Mouse (Mus musculus) stomach, embryonic 15.5 days (tissue): Measurements from ENCODE around the gene Stx2. TPM values are rescaled to one million over a fixed set of nuclear protein-coding genes. Genes with fewer than 3 reads are reported as not detected.

Experiments used
- ATAC-seq: fragments of 200-750 bp; cut with Nextera tagmentation; 2 replicates; pipeline ENCODE4 v1.8.0; 2017; ENCODE audit warnings: low read depth, moderate number of reproducible peaks, moderate TSS enrichment; ENCODE audit not compliant: insufficient read depth, low FRiP score
- H3K27ac ChIP-seq: fragments of 300-500 bp; sonication (generic); 2 replicates; pipeline ENCODE4 v1.5.1; 2015; ENCODE audit warnings: mild to moderate bottlenecking, inconsistent platforms
- H3K27me3 ChIP-seq: fragments of 300-500 bp; sonication (generic); replicated peaks from 2 replicates; pipeline ENCODE4 v1.6.1; 2015; ENCODE audit warnings: inconsistent platforms
- H3K36me3 ChIP-seq: fragments of 300-500 bp; sonication (generic); 2 replicates; pipeline ENCODE4 v1.6.1; 2015; ENCODE audit warnings: inconsistent platforms
- H3K4me1 ChIP-seq: fragments of 300-500 bp; sonication (generic); 2 replicates; pipeline ENCODE4 v1.6.1; 2015; ENCODE audit warnings: inconsistent platforms
- H3K4me2 ChIP-seq: fragments of 300-500 bp; sonication (generic); 2 replicates; pipeline ENCODE4 v1.6.1; 2015; ENCODE audit warnings: mild to moderate bottlenecking, inconsistent platforms
- H3K4me3 ChIP-seq: fragments of 300-500 bp; sonication (generic); replicated peaks from 2 replicates; pipeline ENCODE4 v1.5.1; 2015; ENCODE audit warnings: inconsistent platforms
- H3K9ac ChIP-seq: fragments of 300-500 bp; sonication (generic); 2 replicates; pipeline ENCODE4 v1.6.1; 2015; ENCODE audit warnings: inconsistent platforms
- H3K9me3 ChIP-seq: fragments of 300-500 bp; sonication (generic); 2 replicates; pipeline ENCODE4 v1.6.1; 2016; ENCODE audit warnings: inconsistent platforms
- WGBS: fragments of 180-500 bp; shearing (Covaris S2); methylation state at CpG from one replicate; pipeline ENCODE4 v1.1.7; 2015; 5-methylcytosine and 5-hydroxymethylcytosine counted together
- polyA plus RNA-seq: library from polyadenylated mRNA; unstranded; fragments of >200 nt; fragmentation: Nextera tagmentation; extraction: Ambion mirVana; gene quantifications from 2 replicates; pipeline ENCODE4 v1.2.1, GENCODE M21; 2015

Gene Stx2
- 26.3 and 34.6 TPM in 2 replicates for polyA plus RNA-seq

- Histone ChIP-seq H3K9ac (peak within 1 kb of the TSS; percentile 67), H3K9me3 (no peaks in the 10 kb centered on the region), H3K27ac (no peak within 1 kb of the TSS), H3K4me1 (peaks cover 21% of the 10 kb centered on the region), H3K4me2 (peak within 1 kb of the TSS; percentile 87), H3K27me3 (no peaks in the 10 kb centered on the region), H3K36me3 (no peaks in the 10 kb centered on the region), H3K4me3 (peak within 1 kb of the TSS; percentile 63)
- peak; percentile 92 for ATAC-seq
- WGBS: under 1% methylated on average over 37 of the region's 39 CpGs
Measured at GRCm38 (mm10) chr5:129008412-129008826, at the start of gene Stx2. Stx2 (minus strand) TSS chr5:129008574.

DNA sequence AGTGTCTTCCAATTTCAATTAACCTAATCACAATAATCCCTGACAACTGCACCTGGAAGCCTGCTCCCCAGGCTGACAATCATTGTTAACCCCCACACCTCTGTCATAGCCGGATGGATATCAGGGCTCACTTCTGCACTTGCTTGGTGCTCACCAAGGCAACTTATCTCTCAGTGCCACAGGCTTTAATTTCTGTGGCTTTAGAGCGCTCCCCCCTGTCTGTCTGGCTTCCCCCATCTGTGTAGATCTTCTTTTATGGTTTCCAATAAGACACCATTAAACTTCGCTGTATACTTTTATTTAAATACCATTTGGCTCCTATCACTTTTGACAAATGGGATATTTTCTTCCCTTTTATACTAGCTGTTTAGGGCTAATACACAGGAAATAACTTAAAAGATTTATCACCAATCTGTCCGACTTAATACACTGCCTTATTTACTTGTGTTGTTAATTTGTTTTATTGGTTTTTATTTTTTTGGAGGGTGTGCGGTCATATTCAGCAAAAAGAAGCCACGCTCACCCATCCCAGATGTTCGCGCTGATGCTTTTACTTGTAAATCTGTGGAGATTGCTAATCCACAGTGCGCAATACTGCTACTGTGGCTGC is 46.4 kb upstream of the Stx2 start:
- Histone ChIP-seq H3K4me3 (no peak overlapping the region), H3K27me3 (no peaks in the 10 kb centered on the region; the same call in 1 of the 2 replicates), H3K4me2 (no peak overlapping the region), H3K27ac (no peak overlapping the region), H3K36me3 (no peaks in the 10 kb centered on the region), H3K4me1 (no peaks in the 10 kb centered on the region), H3K9ac (no peak overlapping the region), H3K9me3 (no peaks in the 10 kb centered on the region)
- WGBS: 71% methylated on average over 9 of the region's 9 CpGs
- no peak for ATAC-seq

- H3K4me3 ChIP-seq: no peak overlapping the region
- H3K27ac ChIP-seq: no peak overlapping the region
Measured at GRCm38 (mm10) chr5:129052636-129053355, 44.4 kb upstream of the Stx2 start.

DNA sequence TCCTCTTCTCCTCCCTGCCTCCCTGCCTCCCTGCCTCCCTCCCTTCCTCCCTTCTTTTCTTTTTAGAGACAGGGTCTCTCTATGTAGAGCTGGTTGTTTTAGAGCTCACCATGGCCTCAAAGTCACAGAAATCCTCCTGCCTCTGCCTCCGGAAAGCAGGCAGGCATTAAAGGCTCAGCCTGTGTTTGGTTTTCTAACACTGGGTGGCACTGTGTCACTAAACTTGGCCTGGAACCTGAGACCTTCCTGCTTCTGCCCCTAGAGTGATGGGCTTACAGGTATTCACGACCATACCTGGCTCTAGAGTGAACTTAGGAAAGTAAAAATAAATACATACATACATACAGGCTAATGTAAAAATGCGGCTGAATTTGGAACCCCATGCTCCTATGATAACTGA is 43.5 kb upstream of the Stx2 start:
- no peak overlapping the region for H3K27ac ChIP-seq
- no peak overlapping the region for H3K4me3 ChIP-seq
- no peaks in the 10 kb centered on the region for H3K9me3 ChIP-seq
- no peaks in the 10 kb centered on the region; the same call in 1 of the 2 replicates for H3K27me3 ChIP-seq
- no peak overlapping the region for H3K9ac ChIP-seq
- 81% methylated on average over 3 of the region's 3 CpGs for WGBS
- no peaks in the 10 kb centered on the region for H3K36me3 ChIP-seq
- H3K4me2 ChIP-seq: no peak overlapping the region
- ATAC-seq: no peak
- H3K4me1 ChIP-seq: no peaks in the 10 kb centered on the region

More at GRCm38 (mm10) chr5:129052636-129053355, 44.4 kb upstream of the Stx2 start:
- ATAC-seq: no peak
- no peaks in the 10 kb centered on the region for H3K4me1 ChIP-seq
- H3K36me3 ChIP-seq: no peaks in the 10 kb centered on the region
- no peak overlapping the region for H3K9ac ChIP-seq
- WGBS: 43% methylated on average over 20 of the region's 20 CpGs
- no peak overlapping the region for H3K4me2 ChIP-seq
- no peaks in the 10 kb centered on the region; the same call in 1 of the 2 replicates for H3K27me3 ChIP-seq
- H3K9me3 ChIP-seq: no peaks in the 10 kb centered on the region

DNA sequence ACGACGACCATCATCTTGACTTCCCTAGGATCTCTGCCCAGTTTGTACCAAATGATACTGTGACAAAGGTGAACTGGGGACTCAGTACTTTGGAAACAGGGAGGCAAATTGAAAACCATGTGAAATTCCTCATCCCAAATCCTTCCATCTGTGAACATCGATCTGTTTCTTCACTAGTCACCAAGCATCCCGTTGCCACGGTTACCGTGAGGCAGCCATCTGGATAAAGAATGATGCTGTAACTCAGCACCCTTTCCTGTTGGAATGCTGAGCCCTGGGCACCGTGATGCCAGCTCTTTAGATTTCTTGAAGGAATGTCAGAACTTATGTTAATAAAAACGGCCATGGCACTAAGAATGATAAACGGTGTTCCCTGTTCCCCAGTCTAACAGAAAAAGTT is 41.0 kb upstream of the Stx2 start:
- Histone ChIP-seq H3K9me3 (no peaks in the 10 kb centered on the region), H3K36me3 (no peaks in the 10 kb centered on the region), H3K4me3 (no peak overlapping the region), H3K4me1 (no peaks in the 10 kb centered on the region), H3K9ac (no peak overlapping the region), H3K27me3 (no peaks in the 10 kb centered on the region), H3K27ac (no peak overlapping the region), H3K4me2 (no peak overlapping the region)
- 78% methylated on average over 9 of the region's 9 CpGs for WGBS
- ATAC-seq: no peak

GRCm38 (mm10) chr5:129045641-129046580 is 37.5 kb upstream of the Stx2 start:
- no peak overlapping the region for H3K27ac ChIP-seq
- 57% methylated on average over 26 of the region's 26 CpGs for WGBS
- H3K9ac ChIP-seq: no peak overlapping the region
- H3K36me3 ChIP-seq: no peaks in the 10 kb centered on the region
- H3K9me3 ChIP-seq: no peaks in the 10 kb centered on the region
- H3K4me2 ChIP-seq: no peak overlapping the region
- H3K4me3 ChIP-seq: no peak overlapping the region
- no peak for ATAC-seq
- H3K27me3 ChIP-seq: no peaks in the 10 kb centered on the region
- no peaks in the 10 kb centered on the region for H3K4me1 ChIP-seq

- 76% methylated on average over 7 of the region's 7 CpGs for WGBS
- Histone ChIP-seq H3K4me1 (no peaks in the 10 kb centered on the region), H3K9me3 (no peaks in the 10 kb centered on the region), H3K27ac (no peak overlapping the region), H3K4me3 (no peak overlapping the region), H3K27me3 (no peaks in the 10 kb centered on the region), H3K4me2 (no peak overlapping the region), H3K36me3 (no peaks in the 10 kb centered on the region), H3K9ac (no peak overlapping the region)
- no peak for ATAC-seq
Measured at GRCm38 (mm10) chr5:129037739-129038138, 29.4 kb upstream of the Stx2 start.

DNA sequence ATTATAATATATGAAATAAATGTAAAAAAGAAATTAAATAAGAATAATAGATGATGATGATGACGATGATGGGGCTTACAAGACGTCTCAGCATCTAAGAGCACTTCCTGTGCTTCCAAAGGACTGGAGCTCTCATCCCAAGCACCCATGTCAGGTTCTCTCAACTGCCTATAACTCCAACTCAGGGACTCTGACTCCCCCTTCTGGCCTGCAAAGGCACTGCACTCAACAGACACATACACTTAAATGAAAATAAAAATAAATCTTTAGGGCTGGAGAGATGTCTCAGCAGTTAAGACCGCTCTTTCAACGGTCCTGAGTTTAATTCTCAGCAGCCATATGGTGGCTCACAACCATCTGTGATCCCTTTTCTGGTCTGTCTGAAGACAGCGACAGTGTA is 28.3 kb upstream of the Stx2 start:
- H3K27me3 ChIP-seq: no peaks in the 10 kb centered on the region
- no peaks in the 10 kb centered on the region for H3K9me3 ChIP-seq
- no peaks in the 10 kb centered on the region for H3K4me1 ChIP-seq
- H3K9ac ChIP-seq: no peak overlapping the region
- no peak overlapping the region for H3K27ac ChIP-seq
- 86% methylated on average over 5 of the region's 5 CpGs for whole genome bisulfite sequencing
- H3K4me2 ChIP-seq: no peak overlapping the region
- H3K4me3 ChIP-seq: no peak overlapping the region
- H3K36me3 ChIP-seq: no peaks in the 10 kb centered on the region
- no peak for ATAC-seq

- no peaks in the 10 kb centered on the region for H3K4me1 ChIP-seq
- 68% methylated on average over 5 of the region's 5 CpGs for WGBS
- H3K9ac ChIP-seq: no peak overlapping the region
- 0 out of 2 replicates have a peak, but pooled peaks cover 8% of the 10 kb centered on the region for H3K36me3 ChIP-seq
- ATAC-seq: no peak
- H3K27me3 ChIP-seq: no peaks in the 10 kb centered on the region
- no peak overlapping the region for H3K4me3 ChIP-seq
- no peak overlapping the region for H3K27ac ChIP-seq
- H3K9me3 ChIP-seq: no peaks in the 10 kb centered on the region
- no peak overlapping the region for H3K4me2 ChIP-seq
Measured at GRCm38 (mm10) chr5:129029131-129029723, 20.9 kb upstream of the Stx2 start.

- Histone ChIP-seq H3K9ac (no peak overlapping the region), H3K36me3 (peaks cover 12% of the 10 kb centered on the region; the same call in 1 of the 2 replicates), H3K9me3 (no peaks in the 10 kb centered on the region), H3K4me2 (no peak overlapping the region), H3K27ac (no peak overlapping the region), H3K4me1 (0 out of 2 replicates have a peak, but pooled peaks cover 2% of the 10 kb centered on the region), H3K4me3 (no peak overlapping the region), H3K27me3 (no peaks in the 10 kb centered on the region)
- ATAC-seq: no peak
- 69% methylated on average over 1 of the region's 1 CpGs for WGBS
Measured at GRCm38 (mm10) chr5:129026637-129027036, 18.3 kb upstream of the Stx2 start.

DNA sequence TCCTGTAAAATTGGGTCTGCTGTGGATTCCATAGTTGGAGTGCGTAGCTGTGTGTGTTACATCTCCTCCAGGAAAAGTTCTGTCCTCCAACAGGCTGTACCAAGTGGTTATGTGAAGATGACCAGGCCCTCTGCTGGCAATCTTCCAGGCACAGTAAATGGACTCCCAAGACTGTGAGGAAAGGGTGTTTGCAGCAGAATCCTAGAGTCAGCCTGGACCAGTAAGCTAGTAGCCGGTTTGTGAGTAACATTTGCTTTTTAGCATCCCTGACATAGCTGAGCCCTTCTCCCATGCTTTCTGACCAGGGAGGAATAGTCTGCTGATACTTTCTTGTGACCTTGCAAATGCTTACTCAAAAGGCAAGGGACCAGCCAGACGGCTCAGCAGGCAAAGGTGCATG is 17.8 kb upstream of the Stx2 start:
- Histone ChIP-seq H3K27me3 (no peaks in the 10 kb centered on the region), H3K4me3 (no peak overlapping the region), H3K4me1 (peaks cover 4% of the 10 kb centered on the region; the same call in 1 of the 2 replicates), H3K4me2 (no peak overlapping the region), H3K27ac (no peak overlapping the region), H3K9me3 (no peaks in the 10 kb centered on the region), H3K9ac (no peak overlapping the region), H3K36me3 (peaks cover 12% of the 10 kb centered on the region; the same call in 1 of the 2 replicates)
- 75% methylated on average over 3 of the region's 3 CpGs for WGBS
- no peak for ATAC-seq
